Mouse (Mus musculus) midbrain, embryonic 12.5 days (tissue): ENCODE measurements at regions not wholly inside any gene's neighbourhood (a gene's known extent, or its start where the extent isn't known, plus 50 kb on each side); places are given as distances from the start of the nearest gene placed in this dataset.

Experiments used
- ATAC-seq: fragments of 200-750 bp; cut with Nextera tagmentation; 2 replicates; pipeline ENCODE4 v1.8.0; 2017; ENCODE audit warnings: low read depth, moderate TSS enrichment, moderate library complexity; ENCODE audit not compliant: low FRiP score
- H3K27ac ChIP-seq: fragments of 300-500 bp; sonication (generic); replicated peaks from 2 replicates; pipeline ENCODE4 v1.5.1; 2016; ENCODE audit warnings: mild to moderate bottlenecking
- H3K27me3 ChIP-seq: fragments of 300-500 bp; sonication (generic); 2 replicates; pipeline ENCODE4 v1.6.1; 2016; ENCODE audit warnings: mild to moderate bottlenecking
- H3K36me3 ChIP-seq: fragments of 300-500 bp; sonication (generic); 2 replicates; pipeline ENCODE4 v1.6.1; 2016
- H3K4me1 ChIP-seq: fragments of 300-500 bp; sonication (generic); 2 replicates; pipeline ENCODE4 v1.6.1; 2016
- H3K4me2 ChIP-seq: fragments of 300-500 bp; sonication (generic); replicated peaks from 2 replicates; pipeline ENCODE4 v1.6.1; 2016; ENCODE audit warnings: mild to moderate bottlenecking, moderate library complexity
- H3K4me3 ChIP-seq: fragments of 300-500 bp; sonication (generic); 2 replicates; pipeline ENCODE4 v1.5.1; 2016; ENCODE audit warnings: mild to moderate bottlenecking
- H3K9ac ChIP-seq: fragments of 300-500 bp; sonication (generic); replicated peaks from 2 replicates; pipeline ENCODE4 v1.6.1; 2016; ENCODE audit warnings: mild to moderate bottlenecking, moderate library complexity
- H3K9me3 ChIP-seq: fragments of 300-500 bp; sonication (generic); 2 replicates; pipeline ENCODE4 v1.6.1; 2016; ENCODE audit warnings: mild to moderate bottlenecking
- WGBS: fragments of 180-500 bp; shearing (Covaris S2); methylation state at CpG from one replicate; pipeline ENCODE4 v1.1.7; 2016; 5-methylcytosine and 5-hydroxymethylcytosine counted together

GRCm38 (mm10) chr8:18158619-18159018 is 819.4 kb downstream of the Defb40 start:
- H3K4me3 ChIP-seq: no peak overlapping the region
- no peaks in the 10 kb centered on the region for H3K27me3 ChIP-seq
- H3K27ac ChIP-seq: no peak overlapping the region
- H3K4me2 ChIP-seq: no peak overlapping the region
- H3K4me1 ChIP-seq: peaks cover 3% of the 10 kb centered on the region; the same call in 1 of the 2 replicates
- no peaks in the 10 kb centered on the region for H3K9me3 ChIP-seq
- peak; percentile 52; the same call in 1 of the 2 replicates for ATAC-seq
- 47% methylated on average over 6 of the region's 6 CpGs for WGBS
- H3K9ac ChIP-seq: no peak overlapping the region
- no peaks in the 10 kb centered on the region for H3K36me3 ChIP-seq

GRCm38 (mm10) chr8:18115333-18116044 is 862.6 kb downstream of the Defb40 start:
- no peaks in the 10 kb centered on the region for H3K36me3 ChIP-seq
- no peak overlapping the region for H3K27ac ChIP-seq
- no peak overlapping the region for H3K4me3 ChIP-seq
- H3K9me3 ChIP-seq: no peaks in the 10 kb centered on the region
- WGBS: 77% methylated on average over 5 of the region's 5 CpGs
- no peak overlapping the region for H3K9ac ChIP-seq
- no peaks in the 10 kb centered on the region for H3K4me1 ChIP-seq
- ATAC-seq: no peak
- no peak overlapping the region for H3K4me2 ChIP-seq
- H3K27me3 ChIP-seq: no peaks in the 10 kb centered on the region

- Histone ChIP-seq H3K4me2 (no peak overlapping the region), H3K4me1 (no peaks in the 10 kb centered on the region), H3K36me3 (no peaks in the 10 kb centered on the region), H3K27ac (no peak overlapping the region), H3K9ac (no peak overlapping the region), H3K27me3 (no peaks in the 10 kb centered on the region), H3K4me3 (no peak overlapping the region), H3K9me3 (no peaks in the 10 kb centered on the region)
- 68% methylated on average over 5 of the region's 5 CpGs for WGBS
- no peak for ATAC-seq
These were observed 864.8 kb downstream of the Defb40 start for GRCm38 (mm10) chr8:18113262-18113661.

GRCm38 (mm10) chr8:18109480-18109879 is 868.6 kb downstream of the Defb40 start:
- H3K27me3 ChIP-seq: no peaks in the 10 kb centered on the region
- no peak overlapping the region for H3K4me3 ChIP-seq
- no peak overlapping the region for H3K9ac ChIP-seq
- H3K36me3 ChIP-seq: no peaks in the 10 kb centered on the region
- H3K4me2 ChIP-seq: no peak overlapping the region
- no peaks in the 10 kb centered on the region for H3K9me3 ChIP-seq
- 85% methylated on average over 2 of the region's 2 CpGs for WGBS
- H3K4me1 ChIP-seq: no peaks in the 10 kb centered on the region
- no peak overlapping the region for H3K27ac ChIP-seq
- no peak for ATAC-seq

- no peak overlapping the region for H3K27ac ChIP-seq
- no peaks in the 10 kb centered on the region for H3K36me3 ChIP-seq
- no peak overlapping the region for H3K4me2 ChIP-seq
- no peaks in the 10 kb centered on the region for H3K9me3 ChIP-seq
- H3K4me3 ChIP-seq: no peak overlapping the region
- 48% methylated on average over 2 of the region's 2 CpGs for WGBS
- ATAC-seq: no peak
- no peaks in the 10 kb centered on the region for H3K4me1 ChIP-seq
- H3K27me3 ChIP-seq: no peaks in the 10 kb centered on the region
- no peak overlapping the region for H3K9ac ChIP-seq
These were observed 871.2 kb downstream of the Defb40 start for GRCm38 (mm10) chr8:18106827-18107226.

- H3K4me2 ChIP-seq: no peak overlapping the region
- WGBS: 86% methylated on average over 3 of the region's 3 CpGs
- no peaks in the 10 kb centered on the region for H3K4me1 ChIP-seq
- no peaks in the 10 kb centered on the region for H3K27me3 ChIP-seq
- no peak for ATAC-seq
- no peak overlapping the region for H3K4me3 ChIP-seq
- no peaks in the 10 kb centered on the region for H3K9me3 ChIP-seq
- no peaks in the 10 kb centered on the region for H3K36me3 ChIP-seq
- H3K9ac ChIP-seq: no peak overlapping the region
- H3K27ac ChIP-seq: no peak overlapping the region
These were observed 912.6 kb downstream of the Defb40 start for GRCm38 (mm10) chr8:18065456-18065855.

- H3K4me1 ChIP-seq: no peaks in the 10 kb centered on the region
- ATAC-seq: no peak
- H3K36me3 ChIP-seq: no peaks in the 10 kb centered on the region
- no peak overlapping the region for H3K27ac ChIP-seq
- H3K9me3 ChIP-seq: no peaks in the 10 kb centered on the region
- H3K9ac ChIP-seq: no peak overlapping the region
- WGBS: 83% methylated on average over 2 of the region's 2 CpGs
- H3K27me3 ChIP-seq: no peaks in the 10 kb centered on the region
- no peak overlapping the region for H3K4me3 ChIP-seq
- no peak overlapping the region for H3K4me2 ChIP-seq
These were observed 918.5 kb downstream of the Defb40 start for GRCm38 (mm10) chr8:18059526-18059925.

GRCm38 (mm10) chr8:18021196-18021595 is 956.9 kb downstream of the Defb40 start:
- WGBS: 69% methylated on average over 2 of the region's 2 CpGs
- Histone ChIP-seq H3K27me3 (no peaks in the 10 kb centered on the region), H3K9ac (no peak overlapping the region), H3K27ac (no peak overlapping the region), H3K9me3 (no peaks in the 10 kb centered on the region), H3K4me3 (no peak overlapping the region), H3K4me2 (no peak overlapping the region), H3K4me1 (no peaks in the 10 kb centered on the region), H3K36me3 (no peaks in the 10 kb centered on the region)
- ATAC-seq: no peak

- WGBS: 22% methylated on average over 4 of the region's 4 CpGs
- H3K9ac ChIP-seq: no peak overlapping the region
- no peaks in the 10 kb centered on the region for H3K9me3 ChIP-seq
- no peaks in the 10 kb centered on the region for H3K36me3 ChIP-seq
- no peaks in the 10 kb centered on the region for H3K4me1 ChIP-seq
- 0 out of 2 replicates have a peak, but pooled peaks have one; percentile 34 for ATAC-seq
- peaks cover 17% of the 10 kb centered on the region for H3K27me3 ChIP-seq
- H3K27ac ChIP-seq: no peak overlapping the region
- no peak overlapping the region for H3K4me2 ChIP-seq
- H3K4me3 ChIP-seq: no peak overlapping the region
These were observed 970.5 kb downstream of the Defb40 start for GRCm38 (mm10) chr8:18007567-18007966.

- 81% methylated on average over 2 of the region's 2 CpGs for WGBS
- Histone ChIP-seq H3K4me2 (no peak overlapping the region), H3K27me3 (peaks cover 17% of the 10 kb centered on the region), H3K27ac (no peak overlapping the region), H3K4me3 (no peak overlapping the region), H3K4me1 (no peaks in the 10 kb centered on the region), H3K9ac (no peak overlapping the region), H3K36me3 (no peaks in the 10 kb centered on the region), H3K9me3 (no peaks in the 10 kb centered on the region)
- no peak for ATAC-seq
These were observed 972.4 kb downstream of the Defb40 start for GRCm38 (mm10) chr8:18005660-18006059.

GRCm38 (mm10) chr8:18000750-18001149 is 977.3 kb downstream of the Defb40 start:
- Histone ChIP-seq H3K9me3 (no peaks in the 10 kb centered on the region), H3K4me2 (no peak overlapping the region), H3K27ac (no peak overlapping the region), H3K4me1 (no peaks in the 10 kb centered on the region), H3K9ac (no peak overlapping the region), H3K4me3 (no peak overlapping the region), H3K36me3 (no peaks in the 10 kb centered on the region), H3K27me3 (peaks cover 9% of the 10 kb centered on the region)
- ATAC-seq: no peak
- 90% methylated on average over 5 of the region's 5 CpGs for WGBS

GRCm38 (mm10) chr8:17984779-17985178 is 993.3 kb downstream of the Defb40 start:
- Histone ChIP-seq H3K4me1 (no peaks in the 10 kb centered on the region), H3K9me3 (no peaks in the 10 kb centered on the region), H3K4me2 (no peak overlapping the region), H3K4me3 (no peak overlapping the region), H3K9ac (no peak overlapping the region), H3K36me3 (no peaks in the 10 kb centered on the region), H3K27me3 (no peaks in the 10 kb centered on the region), H3K27ac (no peak overlapping the region)
- no peak for ATAC-seq
- WGBS: 88% methylated on average over 1 of the region's 1 CpGs

GRCm38 (mm10) chr8:17948848-17949247 is 1029.2 kb downstream of the Defb40 start:
- peak; percentile 64 for ATAC-seq
- Histone ChIP-seq H3K9ac (no peak overlapping the region), H3K27me3 (no peaks in the 10 kb centered on the region), H3K27ac (no peak overlapping the region), H3K4me3 (no peak overlapping the region), H3K9me3 (no peaks in the 10 kb centered on the region), H3K4me1 (peaks cover 13% of the 10 kb centered on the region), H3K36me3 (no peaks in the 10 kb centered on the region), H3K4me2 (no peak overlapping the region)
- WGBS: 29% methylated on average over 1 of the region's 1 CpGs
